In the genomic region with DNA sequence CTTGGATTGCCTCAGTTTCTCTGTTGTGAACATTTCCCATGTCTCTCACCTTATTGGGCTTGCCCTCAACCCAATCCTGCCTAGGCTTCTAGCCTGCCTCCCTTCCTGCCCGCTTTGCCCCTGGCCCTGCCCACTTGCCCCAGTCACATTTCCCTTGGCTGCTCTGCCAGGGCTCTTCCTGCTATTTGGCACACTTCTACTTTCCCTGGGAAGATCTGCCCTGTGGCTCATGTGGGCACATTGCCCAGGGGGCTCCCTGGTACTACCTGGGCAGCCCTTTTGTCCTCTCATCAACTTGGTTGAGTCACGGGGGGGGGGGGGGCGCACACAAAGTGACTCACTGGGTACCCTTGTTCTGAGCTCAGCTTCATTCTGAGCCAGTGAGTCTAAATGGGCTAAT, we compare ENCODE assay signal across 16 mouse cellular contexts. TPM values are rescaled to one million over a fixed set of nuclear protein-coding genes. Genes with fewer than 3 reads are reported as not detected.
A peak's percentile ranks its signal among the peaks of the same experiment; 100 is the strongest.
DNase-seq lines count a peak whose midpoint lies in the region; ATAC-seq lines count a peak whose summit lies in the region.
"Had no signal": no experiment of that assay in that cellular context is flagged by ENCODE, and none has a peak within 500 bp of the region (broad histone marks: within the 10 kb centered on the region; RNA-seq: fewer than 3 reads in every experiment).

No protein-coding gene starts in this region.

- no peak for ATAC-seq in heart, embryonic 16.5 days (replicated peaks; ENCODE audit: extremely low read depth, insufficient read depth, low FRiP score)
- ATAC-seq: forebrain, embryonic 15.5 days had no signal

- no peaks in the 10 kb centered on the region for H3K27me3 ChIP-seq in heart, embryonic 16.5 days (ENCODE audit: control insufficient read depth, insufficient read depth, low read length)

- H3K4me3 ChIP-seq in heart, embryonic 16.5 days (ENCODE audit: low read length): no peak overlapping the region

- no peaks in the 10 kb centered on the region for H3K9me3 ChIP-seq in heart, embryonic 16.5 days (replicated peaks; ENCODE audit: control insufficient read depth, low read length)
- H3K9me3 ChIP-seq: embryonic facial prominence, embryonic 12.5 days; forebrain, embryonic 15.5 days; kidney, embryonic 15.5 days; liver, embryonic 13.5 days had no signal

- H3K9ac ChIP-seq in heart, embryonic 16.5 days (ENCODE audit: low read length): peak overlapping the region; percentile 4
- H3K9ac ChIP-seq: liver, embryonic 13.5 days had no signal

- 24% methylated on average over 3 of the region's 3 CpGs for WGBS in heart, embryonic 16.5 days

- H3K36me3 ChIP-seq in heart, embryonic 16.5 days (ENCODE audit: control insufficient read depth, insufficient read depth): 0 out of 2 replicates have a peak, but pooled peaks cover 2% of the 10 kb centered on the region
- H3K36me3 ChIP-seq: embryonic facial prominence, embryonic 12.5 days; forebrain, embryonic 15.5 days; kidney, embryonic 15.5 days; liver, embryonic 13.5 days had no signal

- DNase-seq in 3134 (ENCODE audit: extremely low read depth, insufficient read length, low spot score): peak; percentile 73
- peak; percentile 62 for DNase-seq in MN1 (ENCODE audit: low spot score)
- DNase-seq in heart, adult 18-20 months: peak; percentile 59 to 60
- no peak for DNase-seq in embryo, embryonic 11 days
- DNase-seq in kidney, postnatal 25 days: no peak
- no peak for DNase-seq in kidney, adult 11 months
- DNase-seq: cerebellum, adult 8-10 months; layer of hippocampus, adult 9-11 months; liver, embryonic 13.5 days had no signal

- peak overlapping the region; percentile 97 for H3K27ac ChIP-seq in heart, embryonic 16.5 days (ENCODE audit: low read length)
- H3K27ac ChIP-seq: forebrain, embryonic 15.5 days; kidney, embryonic 15.5 days; liver, embryonic 13.5 days had no signal

- H3K4me2 ChIP-seq in heart, embryonic 16.5 days (ENCODE audit: low read depth, low read length): peak overlapping the region; percentile 78

- H3K4me1 ChIP-seq in heart, embryonic 16.5 days (ENCODE audit: control insufficient read depth, insufficient read depth, low read length): peaks cover 38% of the 10 kb centered on the region

RNA-seq across cellular contexts. Expression of a gene that starts 0.9 kb away (rescaled TPM):
- 100 to 1,000 TPM; 215 to 222 TPM for total RNA-seq in heart, adult 18-20 months (2021)
- polyA plus RNA-seq in heart, embryonic 16.5 days (2015; fragmentation: Nextera tagmentation; extraction: Ambion mirVana): 38.3 and 50.0 TPM in 2 replicates

RNA-seq across cellular contexts. Expression of a gene that starts 35.4 kb away (rescaled TPM):
- 100 to 1,000 TPM; 111 to 118 TPM for total RNA-seq in heart, adult 18-20 months (2021)
- 197 and 199 TPM in 2 replicates for polyA plus RNA-seq in heart, embryonic 16.5 days (2015; fragmentation: Nextera tagmentation; extraction: Ambion mirVana)

RNA-seq across cellular contexts. Expression of a gene that starts 36.0 kb away (rescaled TPM):
- 1 to 10 TPM; 1.6 to 2.1 TPM for total RNA-seq in heart, adult 18-20 months (2021)
- polyA plus RNA-seq in heart, embryonic 16.5 days (2015; fragmentation: Nextera tagmentation; extraction: Ambion mirVana): 21.6 and 22.7 TPM in 2 replicates

RNA-seq across cellular contexts. Expression of a gene that starts 39.1 kb away (rescaled TPM):
- total RNA-seq in heart, adult 18-20 months (2021): not detected
- polyA plus RNA-seq in heart, embryonic 16.5 days (2015; fragmentation: Nextera tagmentation; extraction: Ambion mirVana): not detected in 2 replicates
- total RNA-seq: CH12.LX; gastrocnemius, postnatal 4 days had no signal
- polyA plus RNA-seq: forebrain, embryonic 15.5 days; kidney, embryonic 15.5 days; liver, embryonic 13.5 days had no signal

RNA-seq across cellular contexts. Expression of a gene that starts 43.9 kb away (rescaled TPM):
- not detected for total RNA-seq in heart, adult 18-20 months (2021)
- 0.62 and 0.76 TPM in 2 replicates for polyA plus RNA-seq in heart, embryonic 16.5 days (2015; fragmentation: Nextera tagmentation; extraction: Ambion mirVana)
- total RNA-seq: adrenal gland, adult 18-20 months; CH12.LX had no signal
- polyA plus RNA-seq: liver, embryonic 13.5 days had no signal

Comparison
In these comparisons a context has a peak if more than half of its experiments do, and no peak if none do; other contexts are left out.
1. DNase-seq: peak in 3134 (single experiment), MN1 (single experiment) and heart, adult 18-20 months (2 of 2); none in embryo, embryonic 11 days (single experiment), kidney, postnatal 25 days (0 of 2) and kidney, adult 11 months (single experiment).